Mouse (Mus musculus) limb, embryonic 15.5 days (tissue): ENCODE measurements around the gene Clec9a. TPM values are rescaled to one million over a fixed set of nuclear protein-coding genes. Genes with fewer than 3 reads are reported as not detected.

Experiments
- ATAC-seq: fragments of 200-750 bp; cut with Nextera tagmentation; 2 replicates; pipeline ENCODE4 v1.8.0; 2017; ENCODE audit warnings: low read depth, moderate TSS enrichment; ENCODE audit not compliant: insufficient number of reproducible peaks, low FRiP score, low TSS enrichment
- H3K27ac ChIP-seq: fragments of 300-500 bp; sonication (generic); 2 replicates; pipeline ENCODE4 v1.5.1; 2015; ENCODE audit warnings: moderate library complexity, mild to moderate bottlenecking, inconsistent platforms
- H3K27me3 ChIP-seq: fragments of 300-500 bp; sonication (generic); 2 replicates; pipeline ENCODE4 v1.6.1; 2015; ENCODE audit warnings: inconsistent platforms
- H3K36me3 ChIP-seq: fragments of 300-500 bp; sonication (generic); 2 replicates; pipeline ENCODE4 v1.6.1; 2015; ENCODE audit warnings: inconsistent platforms
- H3K4me1 ChIP-seq: fragments of 300-500 bp; sonication (generic); 2 replicates; pipeline ENCODE4 v1.6.1; 2015; ENCODE audit warnings: inconsistent platforms
- H3K4me2 ChIP-seq: fragments of 300-500 bp; sonication (generic); 2 replicates; pipeline ENCODE4 v1.6.1; 2015; ENCODE audit warnings: mild to moderate bottlenecking, inconsistent platforms
- H3K4me3 ChIP-seq: fragments of 300-500 bp; sonication (generic); 2 replicates; pipeline ENCODE4 v1.5.1; 2015; ENCODE audit warnings: mild to moderate bottlenecking, inconsistent platforms
- H3K9ac ChIP-seq: fragments of 300-500 bp; sonication (generic); 2 replicates; pipeline ENCODE4 v1.6.1; 2015; ENCODE audit warnings: inconsistent platforms
- H3K9me3 ChIP-seq: fragments of 300-500 bp; sonication (generic); 2 replicates; pipeline ENCODE4 v1.6.1; 2016; ENCODE audit warnings: inconsistent platforms
- WGBS: fragments of 180-500 bp; shearing (Covaris S2); methylation state at CpG from one replicate; pipeline ENCODE4 v1.1.7; 2015; 5-methylcytosine and 5-hydroxymethylcytosine counted together
- polyA plus RNA-seq: library from polyadenylated mRNA; unstranded; fragments of >200 nt; fragmentation: Nextera tagmentation; extraction: Ambion mirVana; gene quantifications from 2 replicates; pipeline ENCODE4 v1.2.1, GENCODE M21; 2015

Gene Clec9a
- polyA plus RNA-seq, 1 experiment from 2014 or later = 0.14 TPM

DNA sequence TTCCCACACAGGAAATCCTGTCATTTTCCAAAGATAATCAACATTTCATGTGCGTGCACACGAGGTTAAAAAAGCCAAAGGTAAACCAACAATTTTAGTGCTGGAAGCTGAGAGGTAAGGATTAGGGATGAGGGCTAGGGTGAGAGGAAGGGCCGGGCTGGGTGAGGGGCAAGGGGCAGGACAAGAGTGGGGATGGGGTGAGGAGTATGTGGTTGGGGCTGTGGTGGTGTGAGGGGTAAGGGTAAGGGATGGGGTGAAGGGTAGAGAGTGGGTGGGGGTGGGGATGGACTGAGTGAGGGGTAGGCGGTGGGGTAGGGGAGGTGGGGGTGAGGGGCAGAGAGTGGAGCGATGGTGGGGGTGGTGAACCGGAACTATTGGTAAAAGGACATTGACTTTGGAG, 14.9 kb upstream of the Clec9a start:
- Histone ChIP-seq H3K27ac (no peak overlapping the region), H3K9me3 (no peaks in the 10 kb centered on the region), H3K36me3 (no peaks in the 10 kb centered on the region), H3K4me2 (no peak overlapping the region), H3K4me3 (no peak overlapping the region), H3K9ac (no peak overlapping the region), H3K4me1 (no peaks in the 10 kb centered on the region), H3K27me3 (no peaks in the 10 kb centered on the region)
- no peak for ATAC-seq
- 78% methylated on average over 6 of the region's 6 CpGs for WGBS

DNA sequence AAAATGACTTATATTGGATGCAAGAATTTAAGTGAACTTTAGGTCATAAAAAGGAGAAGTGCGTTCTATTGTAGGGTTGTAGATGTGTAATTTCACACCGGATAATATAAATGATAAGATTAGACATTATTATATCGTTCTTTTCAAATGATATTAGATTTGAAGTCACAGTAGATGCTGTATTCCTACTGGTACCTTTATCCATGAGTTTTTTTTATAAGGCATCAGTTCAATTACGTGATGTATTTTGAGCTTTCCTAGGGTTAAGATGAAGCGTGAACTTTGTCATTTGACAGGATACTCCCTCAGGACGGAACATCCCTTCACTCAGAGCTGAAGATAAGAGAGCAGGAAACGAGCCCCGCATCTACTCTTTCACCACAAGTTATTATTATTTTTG, 11.7 kb upstream of the Clec9a start, which contains the start of gene Clec1b:
Gene Clec1b, plus strand, starts transcription at position 301 of the 400 bp plus-strand sequence.
- no peak within 1 kb of the TSS for H3K4me2 ChIP-seq
- ATAC-seq = no peak
- H3K4me1 ChIP-seq = no peaks in the 10 kb centered on the region
- H3K4me3 ChIP-seq = no peak within 1 kb of the TSS
- H3K36me3 ChIP-seq = no peaks in the 10 kb centered on the region
- H3K27ac ChIP-seq = no peak within 1 kb of the TSS
- 83% methylated on average over 8 of the region's 8 CpGs for WGBS
- H3K27me3 ChIP-seq = no peaks in the 10 kb centered on the region
- no peak within 1 kb of the TSS for H3K9ac ChIP-seq
- no peaks in the 10 kb centered on the region for H3K9me3 ChIP-seq

DNA sequence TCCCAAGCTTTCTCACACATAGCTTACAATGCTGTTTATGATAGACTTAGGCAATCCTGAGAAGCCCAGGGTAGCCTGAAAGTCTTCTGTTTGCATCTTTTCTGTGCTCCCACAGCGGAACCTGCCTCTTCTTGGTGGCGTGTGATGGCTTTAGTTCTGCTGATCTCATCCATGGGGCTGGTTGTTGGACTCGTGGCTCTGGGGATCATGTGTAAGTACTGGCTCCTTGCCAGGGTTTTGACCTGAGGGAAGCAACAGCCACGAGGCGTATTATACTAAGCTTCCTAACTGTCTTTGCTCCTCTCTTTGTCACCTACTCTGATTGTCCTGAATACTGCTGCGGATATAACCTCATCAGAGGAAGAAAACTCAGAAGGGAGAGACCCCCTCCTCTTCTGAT, 8.7 kb upstream of the Clec9a start:
- 61% methylated on average over 6 of the region's 6 CpGs for WGBS
- H3K36me3 ChIP-seq = no peaks in the 10 kb centered on the region
- H3K9ac ChIP-seq = no peak overlapping the region
- no peak overlapping the region for H3K4me2 ChIP-seq
- H3K9me3 ChIP-seq = no peaks in the 10 kb centered on the region
- H3K27ac ChIP-seq = no peak overlapping the region
- no peak for ATAC-seq
- no peak overlapping the region for H3K4me3 ChIP-seq
- no peaks in the 10 kb centered on the region for H3K27me3 ChIP-seq
- H3K4me1 ChIP-seq = no peaks in the 10 kb centered on the region

DNA sequence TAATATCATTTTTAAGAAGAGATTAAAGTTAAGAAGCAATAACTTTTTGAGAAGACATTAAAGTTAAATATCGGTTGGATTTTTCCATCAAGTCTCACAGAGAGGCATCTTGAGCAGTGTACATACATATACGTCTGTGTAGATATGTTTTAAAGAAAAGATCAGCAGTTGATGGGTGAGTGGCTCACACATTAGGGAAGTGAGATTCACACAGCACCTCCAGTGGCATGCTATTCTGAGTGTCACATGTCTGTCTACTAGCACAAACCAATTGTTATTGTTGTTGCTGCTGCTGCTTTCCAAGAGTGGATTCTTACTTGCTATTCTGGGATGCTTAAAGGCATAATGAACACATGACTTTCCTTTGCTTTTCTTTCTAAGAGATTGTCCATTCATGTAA, 6.3 kb upstream of the Clec9a start:
- no peaks in the 10 kb centered on the region for H3K9me3 ChIP-seq

DNA sequence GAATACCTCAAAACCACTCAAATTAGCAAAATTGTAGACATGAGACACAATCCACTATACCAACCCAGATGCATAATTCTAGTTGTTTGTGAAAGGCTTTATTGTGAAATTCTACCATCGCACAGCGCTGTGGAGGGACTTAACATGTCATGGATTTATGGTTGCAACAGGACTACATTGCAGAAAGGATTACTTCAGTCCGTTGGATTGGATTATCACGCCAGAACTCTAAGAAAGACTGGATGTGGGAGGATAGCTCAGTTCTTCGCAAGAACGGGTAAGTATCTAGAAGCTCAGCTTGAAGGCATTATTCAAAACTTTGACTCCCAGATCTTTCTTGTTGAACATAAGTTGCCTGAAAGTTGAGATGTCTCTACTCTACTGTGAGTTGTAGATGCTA, 5.3 kb upstream of the Clec9a start:
- no peak overlapping the region for H3K4me3 ChIP-seq
- H3K9ac ChIP-seq = no peak overlapping the region
- no peaks in the 10 kb centered on the region for H3K27me3 ChIP-seq
- no peaks in the 10 kb centered on the region for H3K9me3 ChIP-seq
- no peak overlapping the region for H3K27ac ChIP-seq
- no peak overlapping the region for H3K4me2 ChIP-seq
- H3K4me1 ChIP-seq = no peaks in the 10 kb centered on the region
- WGBS = 81% methylated on average over 6 of the region's 6 CpGs
- H3K36me3 ChIP-seq = no peaks in the 10 kb centered on the region
- ATAC-seq = no peak

More for the DNA sequence above, 6.3 kb upstream of the Clec9a start:
- no peak for ATAC-seq
- no peaks in the 10 kb centered on the region for H3K36me3 ChIP-seq
- H3K4me3 ChIP-seq = no peak overlapping the region
- no peaks in the 10 kb centered on the region for H3K4me1 ChIP-seq
- H3K9ac ChIP-seq = no peak overlapping the region
- H3K27ac ChIP-seq = no peak overlapping the region
- H3K4me2 ChIP-seq = no peak overlapping the region
- no peaks in the 10 kb centered on the region for H3K27me3 ChIP-seq
- WGBS = 87% methylated on average over 2 of the region's 2 CpGs

DNA sequence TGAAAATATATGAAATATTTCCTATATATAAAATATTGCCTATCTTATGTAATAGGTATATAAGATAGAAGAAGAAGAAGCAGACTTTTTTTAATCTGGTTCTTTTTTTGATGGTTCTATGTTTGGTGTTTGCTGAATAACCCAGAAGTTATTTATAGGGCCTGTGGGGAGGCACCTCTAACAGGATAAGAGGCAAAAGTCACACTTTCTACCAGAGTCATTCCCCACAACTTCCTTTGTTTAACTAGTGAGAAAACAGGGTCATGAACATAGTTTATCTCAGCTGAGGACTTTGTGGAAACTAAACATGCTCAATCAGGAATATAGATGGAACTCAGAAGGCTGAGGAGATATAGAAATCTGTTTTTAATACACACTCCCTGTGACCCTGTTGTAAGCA, 2.7 kb upstream of the Clec9a start:
- no peaks in the 10 kb centered on the region for H3K36me3 ChIP-seq
- H3K27ac ChIP-seq = no peak overlapping the region
- H3K9me3 ChIP-seq = no peaks in the 10 kb centered on the region
- no peaks in the 10 kb centered on the region for H3K4me1 ChIP-seq
- no peak overlapping the region for H3K9ac ChIP-seq
- ATAC-seq = no peak
- no peak overlapping the region for H3K4me3 ChIP-seq
- no peak overlapping the region for H3K4me2 ChIP-seq
- H3K27me3 ChIP-seq = no peaks in the 10 kb centered on the region

DNA sequence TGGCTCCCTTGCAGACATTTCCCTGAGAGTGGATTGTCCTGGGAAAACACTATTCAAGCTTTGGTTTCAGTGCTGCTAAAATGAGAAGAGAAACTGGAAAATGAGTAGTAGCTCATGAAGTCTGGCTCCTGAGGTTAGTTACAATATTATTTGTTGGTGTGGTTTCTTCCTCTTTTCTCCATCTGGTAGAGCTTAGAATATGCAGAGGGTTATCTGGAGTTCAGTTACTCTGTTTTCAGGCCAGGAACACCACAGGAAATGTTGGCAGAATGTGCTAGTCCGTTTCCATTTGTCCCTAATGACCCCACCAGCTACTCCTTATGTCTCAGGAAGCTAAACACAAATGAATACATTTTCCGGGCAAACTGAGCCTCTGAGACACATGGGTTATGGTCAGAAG, 1.3 kb upstream of the Clec9a start:
- 41% methylated on average over 2 of the region's 2 CpGs for WGBS
- H3K4me2 ChIP-seq = no peak overlapping the region
- no peaks in the 10 kb centered on the region for H3K27me3 ChIP-seq
- no peak overlapping the region for H3K27ac ChIP-seq
- H3K4me3 ChIP-seq = no peak overlapping the region
- no peak for ATAC-seq
- no peak overlapping the region for H3K9ac ChIP-seq
- no peaks in the 10 kb centered on the region for H3K36me3 ChIP-seq
- H3K4me1 ChIP-seq = no peaks in the 10 kb centered on the region
- no peaks in the 10 kb centered on the region for H3K9me3 ChIP-seq

DNA sequence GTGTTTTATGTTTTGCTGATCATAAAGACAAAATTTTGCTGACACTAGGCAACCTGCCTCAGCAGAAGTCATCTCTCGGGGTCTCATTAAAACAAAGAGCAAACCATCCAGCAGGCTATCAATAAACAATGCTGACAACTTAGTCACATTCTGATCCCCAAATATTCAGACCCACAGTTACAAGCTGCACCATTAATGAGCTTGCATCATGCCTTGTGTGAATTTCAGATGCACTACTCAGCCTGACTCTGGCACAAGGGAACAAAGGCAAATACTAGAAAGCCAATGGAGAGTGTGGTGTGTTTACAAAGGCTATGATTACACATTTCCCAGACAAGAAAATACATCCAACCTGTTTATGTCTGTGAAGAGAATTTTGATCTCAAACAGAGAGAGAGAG, 5.5 kb downstream of the Clec9a start:
- 73% methylated on average over 1 of the region's 1 CpGs for WGBS

DNA sequence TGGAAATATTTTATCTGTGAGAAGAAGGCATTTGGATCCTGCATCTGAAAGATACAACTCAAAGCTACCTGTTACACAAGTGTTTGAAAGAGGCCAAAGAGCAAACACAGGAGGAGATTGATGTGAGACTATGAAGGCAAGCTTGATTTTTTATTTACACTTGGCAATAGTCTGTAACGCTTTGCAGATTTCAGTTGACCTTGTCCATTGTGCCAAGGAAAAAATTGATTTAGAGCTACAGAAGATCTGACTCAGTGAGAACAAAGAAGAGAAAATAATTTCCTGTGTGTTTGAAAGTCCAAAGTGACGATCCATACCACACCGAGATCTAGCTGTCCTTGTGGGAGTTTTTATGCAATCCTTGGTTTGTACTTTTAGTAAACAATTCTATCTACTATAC, 13.6 kb downstream of the Clec9a start:
- no peaks in the 10 kb centered on the region for H3K9me3 ChIP-seq
- no peak for ATAC-seq
- H3K36me3 ChIP-seq = no peaks in the 10 kb centered on the region
- H3K27ac ChIP-seq = no peak overlapping the region
- H3K4me1 ChIP-seq = peaks cover 7% of the 10 kb centered on the region
- no peaks in the 10 kb centered on the region for H3K27me3 ChIP-seq
- WGBS = 71% methylated on average over 3 of the region's 3 CpGs
- H3K9ac ChIP-seq = no peak overlapping the region
- H3K4me2 ChIP-seq = no peak overlapping the region
- H3K4me3 ChIP-seq = no peak overlapping the region

More for the DNA sequence above, 5.5 kb downstream of the Clec9a start:
- Histone ChIP-seq H3K9me3 (no peaks in the 10 kb centered on the region), H3K9ac (no peak overlapping the region), H3K4me3 (no peak overlapping the region), H3K4me2 (no peak overlapping the region), H3K27me3 (no peaks in the 10 kb centered on the region), H3K4me1 (no peaks in the 10 kb centered on the region), H3K27ac (no peak overlapping the region), H3K36me3 (no peaks in the 10 kb centered on the region)
- ATAC-seq = no peak

DNA sequence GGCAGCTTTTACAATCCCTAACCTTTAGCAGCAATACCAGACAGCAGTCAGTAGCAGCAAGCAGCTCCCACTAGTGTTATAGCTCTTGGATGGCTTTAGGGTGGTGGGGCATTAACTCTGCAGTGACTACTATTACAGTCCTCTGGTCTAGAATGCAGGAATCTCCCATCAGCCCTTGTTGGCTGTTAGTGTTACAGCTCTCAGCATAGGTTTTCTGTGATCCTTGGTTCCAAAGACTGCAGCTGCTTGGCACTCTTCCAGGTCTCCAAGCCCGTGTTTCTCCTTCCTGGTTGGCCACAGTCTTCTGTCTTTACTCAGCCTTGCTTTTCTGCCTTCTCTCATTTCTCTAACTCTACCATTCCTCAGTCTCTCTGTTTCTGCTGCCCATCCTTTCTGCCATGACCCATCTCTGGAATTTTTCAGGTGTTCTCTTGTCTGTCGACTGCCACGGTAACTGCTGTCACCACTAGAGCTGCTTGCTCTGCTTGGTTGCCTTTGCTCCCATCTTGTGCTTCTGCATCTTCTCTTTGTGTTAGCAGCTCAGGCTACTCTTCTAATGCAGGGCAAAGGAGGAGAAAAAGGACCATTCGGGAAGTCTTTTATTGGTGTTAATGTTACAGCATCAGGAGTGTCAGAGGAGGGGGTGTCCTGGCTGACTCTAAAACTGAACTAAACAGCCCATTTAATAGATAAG, 14.5 kb downstream of the Clec9a start:
- H3K36me3 ChIP-seq = no peaks in the 10 kb centered on the region

DNA sequence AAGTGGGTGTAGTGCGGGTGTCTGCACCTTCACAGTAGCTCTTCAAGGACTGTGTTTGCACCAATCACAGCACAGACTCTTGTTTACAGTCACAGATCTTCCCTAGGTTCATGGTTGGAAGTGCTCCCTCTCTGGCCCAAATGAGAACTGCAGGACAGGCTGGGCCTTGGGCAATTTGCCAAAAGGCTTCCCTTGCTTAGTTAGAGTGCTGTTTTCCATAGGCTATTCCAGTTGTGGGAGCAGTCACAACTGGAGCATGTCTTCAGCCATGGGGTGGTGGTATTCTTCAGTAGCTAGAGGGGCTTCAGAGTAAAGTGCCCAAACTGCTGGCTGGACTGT, 15.0 kb downstream of the Clec9a start:
- 0 out of 2 replicates have a peak, but pooled peaks have one; percentile 25 for ATAC-seq
- Histone ChIP-seq H3K27me3 (no peaks in the 10 kb centered on the region), H3K4me3 (no peak overlapping the region), H3K9ac (no peak overlapping the region), H3K27ac (no peak overlapping the region), H3K9me3 (no peaks in the 10 kb centered on the region), H3K4me2 (no peak overlapping the region), H3K4me1 (peaks cover 7% of the 10 kb centered on the region), H3K36me3 (no peaks in the 10 kb centered on the region)
- 14% methylated on average over 1 of the region's 1 CpGs for WGBS

More for the DNA sequence above, 14.5 kb downstream of the Clec9a start:
- 55% methylated on average over 4 of the region's 4 CpGs for WGBS
- Histone ChIP-seq H3K4me2 (no peak overlapping the region), H3K4me3 (no peak overlapping the region), H3K27me3 (no peaks in the 10 kb centered on the region), H3K27ac (0 out of 2 replicates have a peak overlapping the region, but pooled peaks have one; percentile 33), H3K4me1 (peaks cover 7% of the 10 kb centered on the region), H3K9me3 (no peaks in the 10 kb centered on the region), H3K9ac (no peak overlapping the region)
- peak; percentile 90 for ATAC-seq

DNA sequence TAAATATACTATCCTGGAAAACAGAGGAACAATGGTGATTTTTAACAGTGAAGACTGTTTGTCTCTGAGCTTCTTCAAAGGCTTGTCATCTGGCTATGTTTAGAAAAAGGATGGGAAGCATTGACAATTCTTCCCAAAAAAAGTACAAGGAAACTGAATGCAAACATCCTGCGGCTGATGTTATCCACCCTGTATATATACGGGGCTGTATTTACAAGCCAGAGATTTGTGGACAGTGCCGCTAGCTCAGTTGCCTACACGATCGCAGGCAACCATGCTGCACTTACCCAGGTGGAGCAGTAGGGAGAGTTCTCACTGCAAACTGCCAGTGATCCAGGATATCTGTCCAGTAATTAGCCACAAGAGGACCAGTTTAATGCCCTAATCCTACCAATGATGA, 16.6 kb downstream of the Clec9a start:
- WGBS = 60% methylated on average over 5 of the region's 5 CpGs

DNA sequence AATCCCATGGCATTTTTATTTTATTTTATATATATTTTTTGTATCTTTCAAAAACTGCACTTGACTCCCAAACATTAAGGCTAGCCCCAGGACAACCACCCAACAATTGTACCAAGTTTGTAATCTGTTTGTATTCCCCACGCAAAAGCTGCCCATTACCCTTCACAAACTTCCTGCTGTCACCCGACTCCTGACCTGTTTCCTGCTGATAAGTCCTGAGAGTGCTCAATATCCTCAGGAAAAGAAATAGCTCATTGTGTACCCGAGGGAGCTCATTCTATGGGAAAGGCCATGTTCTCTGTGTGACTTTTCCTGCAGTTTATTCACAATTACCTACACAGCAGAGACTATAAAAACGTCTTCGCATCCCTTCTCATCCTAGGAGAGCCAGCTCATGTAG, 17.1 kb downstream of the Clec9a start:
- Histone ChIP-seq H3K36me3 (no peaks in the 10 kb centered on the region), H3K9me3 (no peaks in the 10 kb centered on the region), H3K27me3 (no peaks in the 10 kb centered on the region), H3K4me3 (no peak overlapping the region), H3K4me2 (no peak overlapping the region), H3K27ac (no peak overlapping the region), H3K9ac (no peak overlapping the region), H3K4me1 (peaks cover 7% of the 10 kb centered on the region)
- ATAC-seq = no peak; the same call in 1 of the 2 replicates
- WGBS = 25% methylated on average over 5 of the region's 5 CpGs

More for the DNA sequence above, 16.6 kb downstream of the Clec9a start:
- no peaks in the 10 kb centered on the region for H3K9me3 ChIP-seq
- H3K36me3 ChIP-seq = no peaks in the 10 kb centered on the region
- no peak overlapping the region for H3K9ac ChIP-seq
- no peaks in the 10 kb centered on the region for H3K27me3 ChIP-seq
- no peak for ATAC-seq
- H3K4me1 ChIP-seq = peaks cover 7% of the 10 kb centered on the region
- H3K4me3 ChIP-seq = no peak overlapping the region
- no peak overlapping the region for H3K27ac ChIP-seq
- no peak overlapping the region for H3K4me2 ChIP-seq
